Mouse (Mus musculus) heart, adult 2 months (tissue): ENCODE results near the gene Stox2. TPM values are rescaled to one million over a fixed set of nuclear protein-coding genes. Genes with fewer than 3 reads are reported as not detected.
A peak's percentile ranks its signal among the peaks of the same experiment; 100 is the strongest.

Experiments
- DNase-seq, 2 experiments: peaks; one replicate each; pipeline ENCODE4 v3.0.0; 2021
- H3K27ac ChIP-seq: fragments of 200-600 bp; 2 replicates; pipeline ENCODE4 v1.8.1; 2022
- H3K27me3 ChIP-seq: fragments of 200-500 bp; 2 replicates; pipeline ENCODE4 v1.6.1; 2012; ENCODE audit warnings: mild to moderate bottlenecking, low read length, inconsistent platforms, mixed read lengths; ENCODE audit not compliant: control insufficient read depth, insufficient read depth
- H3K36me3 ChIP-seq: fragments of 200-500 bp; 2 replicates; pipeline ENCODE4 v1.6.1; 2012; ENCODE audit warnings: low read length, inconsistent platforms; ENCODE audit not compliant: control insufficient read depth, insufficient read depth
- H3K4me1 ChIP-seq: fragments of 200-500 bp; 2 replicates; pipeline ENCODE4 v1.6.1; 2011; ENCODE audit warnings: low read length; ENCODE audit not compliant: control insufficient read depth, insufficient read depth
- H3K4me3 ChIP-seq: fragments of 200-600 bp; 2 replicates; pipeline ENCODE4 v1.8.1; 2022
- H3K79me2 ChIP-seq: fragments of 200-500 bp; replicated peaks from 2 replicates; pipeline ENCODE4 v1.6.1; 2012; ENCODE audit warnings: mild to moderate bottlenecking, inconsistent platforms, low read length, moderate library complexity, mixed read lengths; ENCODE audit not compliant: control insufficient read depth, insufficient read depth
- H3K9ac ChIP-seq: fragments of 200-500 bp; 2 replicates; pipeline ENCODE4 v1.6.1; 2012; ENCODE audit warnings: low read depth, mild to moderate bottlenecking, control low read depth, inconsistent platforms, low read length, mixed read lengths
- CTCF ChIP-seq: fragments of 200-600 bp; IDR thresholded peaks from 2 replicates; pipeline ENCODE4 v1.8.1; 2022; ENCODE audit warnings: antibody characterized with exemption, mild to moderate bottlenecking, moderate library complexity
- EP300 ChIP-seq: fragments of 200-500 bp; IDR thresholded peaks from 2 replicates; pipeline ENCODE4 v1.6.1; 2011; ENCODE audit warnings: low read depth, low read length, control low read depth; ENCODE audit not compliant: insufficient read depth
- POLR2A ChIP-seq: fragments of 200-500 bp; IDR thresholded peaks from 2 replicates; pipeline ENCODE4 v1.6.1; 2011; ENCODE audit warnings: mild to moderate bottlenecking, low read depth, low read length, control low read depth; ENCODE audit not compliant: insufficient read depth
- WGBS: fragments of 180-500 bp; shearing (Covaris S2); methylation state at CpG from one replicate; pipeline ENCODE4 v1.1.7; 2018; 5-methylcytosine and 5-hydroxymethylcytosine counted together
- intact Hi-C: fragments of 180-260 bp; cut with DNase I; formaldehyde crosslinking; loops from one replicate; pipeline ENCODE4 v1.15.1; 2025
- polyA plus RNA-seq: library from polyadenylated mRNA; depleted of rRNA; stranded (reverse); fragments of >200 nt; gene quantifications from 2 replicates; pipeline ENCODE4 v1.2.3, GENCODE M21; 2012
- total RNA-seq, 2 experiments: library from RNA; stranded (reverse); gene quantifications; 2 replicates each; pipeline ENCODE4 v1.2.3; 2021

Stox2 gene
- total and polyA plus RNA-seq, 3 experiments, result 2.6 to 11.3 (median 10.1) TPM

- 52% methylated on average over 8 of the region's 8 CpGs for WGBS
- peak overlapping the region; percentile 31 for H3K4me3 ChIP-seq
- peak overlapping the region; percentile 28; the same call in 1 of the 2 replicates for H3K27ac ChIP-seq
- H3K79me2 ChIP-seq, result peaks cover 9% of the 10 kb centered on the region
- H3K9ac ChIP-seq, result no peak overlapping the region
- H3K27me3 ChIP-seq, result no peaks in the 10 kb centered on the region
- DNase-seq, result no peak
- intact Hi-C loops, result no loop called here
- peaks cover 7% of the 10 kb centered on the region for H3K4me1 ChIP-seq
- no peak for TF ChIP-seq CTCF
- no peak for TF ChIP-seq POLR2A
- TF ChIP-seq EP300, result no peak
- H3K36me3 ChIP-seq, result no peaks in the 10 kb centered on the region
Measured at GRCm38 (mm10) chr8:47243016-47243630, 203.0 kb downstream of the Stox2 start.

GRCm38 (mm10) chr8:47242207-47243004 lies 203.8 kb downstream of the Stox2 start:
- no peak overlapping the region for H3K9ac ChIP-seq
- intact Hi-C loops, result no loop called here
- no peak for TF ChIP-seq EP300
- no peak for TF ChIP-seq CTCF
- TF ChIP-seq POLR2A, result no peak; the same call in 1 of the 2 replicates
- DNase-seq, result peak; percentile 58 to 78
- peak overlapping the region; percentile 31 for H3K4me3 ChIP-seq
- no peaks in the 10 kb centered on the region for H3K27me3 ChIP-seq
- H3K79me2 ChIP-seq, result peaks cover 9% of the 10 kb centered on the region
- WGBS, result 41% methylated on average over 17 of the region's 17 CpGs
- peaks cover 7% of the 10 kb centered on the region for H3K4me1 ChIP-seq
- H3K27ac ChIP-seq, result no peak overlapping the region; the same call in 1 of the 2 replicates
- H3K36me3 ChIP-seq, result no peaks in the 10 kb centered on the region

GRCm38 (mm10) chr8:47241421-47242078 lies 204.6 kb downstream of the Stox2 start:
- Histone ChIP-seq H3K36me3 (no peaks in the 10 kb centered on the region), H3K4me3 (no peak overlapping the region), H3K9ac (no peak overlapping the region), H3K79me2 (peaks cover 9% of the 10 kb centered on the region), H3K27me3 (no peaks in the 10 kb centered on the region), H3K4me1 (peaks cover 7% of the 10 kb centered on the region), H3K27ac (no peak overlapping the region; the same call in 1 of the 2 replicates)
- intact Hi-C loops, result no loop called here
- TF ChIP-seq POLR2A (no peak), EP300 (no peak), CTCF (no peak)
- 62% methylated on average over 13 of the region's 13 CpGs for WGBS
- DNase-seq, result no peak

GRCm38 (mm10) chr8:47240871-47241270 lies 205.3 kb downstream of the Stox2 start:
- no peaks in the 10 kb centered on the region for H3K36me3 ChIP-seq
- 94% methylated on average over 4 of the region's 4 CpGs for WGBS
- no peak for DNase-seq
- H3K9ac ChIP-seq, result no peak overlapping the region
- H3K27ac ChIP-seq, result no peak overlapping the region
- intact Hi-C loops, result no loop called here
- H3K27me3 ChIP-seq, result no peaks in the 10 kb centered on the region
- H3K79me2 ChIP-seq, result peaks cover 9% of the 10 kb centered on the region
- peaks cover 7% of the 10 kb centered on the region for H3K4me1 ChIP-seq
- TF ChIP-seq POLR2A (no peak), CTCF (no peak), EP300 (no peak)
- H3K4me3 ChIP-seq, result no peak overlapping the region

GRCm38 (mm10) chr8:47240266-47240665 lies 205.9 kb downstream of the Stox2 start:
- no peak for TF ChIP-seq EP300
- no peak for TF ChIP-seq POLR2A
- TF ChIP-seq CTCF, result no peak
- Histone ChIP-seq H3K4me3 (no peak overlapping the region), H3K4me1 (peaks cover 7% of the 10 kb centered on the region), H3K9ac (no peak overlapping the region), H3K79me2 (peaks cover 10% of the 10 kb centered on the region), H3K36me3 (no peaks in the 10 kb centered on the region), H3K27me3 (no peaks in the 10 kb centered on the region), H3K27ac (no peak overlapping the region)
- DNase-seq, result no peak
- 72% methylated on average over 7 of the region's 7 CpGs for WGBS
- intact Hi-C loops, result no loop called here

- TF ChIP-seq POLR2A (no peak), CTCF (no peak), EP300 (no peak)
- Histone ChIP-seq H3K4me1 (no peaks in the 10 kb centered on the region), H3K4me3 (no peak overlapping the region), H3K27me3 (no peaks in the 10 kb centered on the region), H3K36me3 (no peaks in the 10 kb centered on the region), H3K79me2 (peaks cover 4% of the 10 kb centered on the region; the same call in 1 of the 2 replicates), H3K27ac (no peak overlapping the region), H3K9ac (no peak overlapping the region)
- WGBS, result 87% methylated on average over 3 of the region's 3 CpGs
- DNase-seq, result no peak
- intact Hi-C loops, result no loop called here
Measured at GRCm38 (mm10) chr8:47232081-47232480, 214.1 kb downstream of the Stox2 start.
